Mouse (Mus musculus) brain, embryonic 14.5 days (tissue): ENCODE measurements around the gene Sgsm3.

ENCODE experiments used
- CTCF ChIP-seq: fragments of 200-500 bp; IDR thresholded peaks from 2 replicates; pipeline ENCODE4 v1.5.1; 2012; ENCODE audit warnings: inconsistent platforms, mild to moderate bottlenecking, moderate library complexity, borderline replicate concordance; ENCODE audit not compliant: insufficient read depth, insufficient read length; ENCODE audit errors: extremely low read depth
- POLR2A ChIP-seq: fragments of 200-500 bp; IDR thresholded peaks from 2 replicates; pipeline ENCODE4 v1.6.1; 2012; ENCODE audit warnings: mild to moderate bottlenecking, inconsistent platforms, borderline replicate concordance; ENCODE audit not compliant: poor library complexity, insufficient read depth, insufficient read length, severe bottlenecking; ENCODE audit errors: extremely low read depth

DNA sequence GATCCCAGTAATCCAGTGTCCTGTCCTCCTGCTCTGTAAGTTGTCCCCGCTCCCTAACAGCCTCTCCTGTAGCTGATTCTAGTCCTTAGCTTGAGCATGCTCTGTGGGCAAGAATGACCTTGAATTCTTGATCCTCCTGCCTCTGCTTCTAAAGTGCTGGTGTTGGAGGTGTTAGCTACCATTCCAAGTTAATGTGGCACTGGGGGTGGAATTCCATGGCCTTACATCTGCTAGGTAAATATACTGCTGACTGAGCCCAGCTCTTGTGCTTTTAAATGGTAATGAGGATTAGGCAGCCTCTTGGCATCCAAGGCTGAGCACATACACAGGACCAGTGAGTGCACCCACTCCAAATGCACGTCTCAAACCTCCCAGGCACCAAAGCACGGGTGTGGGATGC, 22.7 kb upstream of the Sgsm3 start:
- TF ChIP-seq POLR2A (no peak), CTCF (no peak)
